Mouse (Mus musculus) right cerebral cortex, adult 18-20 months (tissue): ENCODE measurements at regions not wholly inside any gene's neighbourhood (a gene's known extent, or its start where the extent isn't known, plus 50 kb on each side); places are given as distances from the start of the nearest gene placed in this dataset.

Experiments used
- DNase-seq: peaks from one replicate; pipeline ENCODE4 v3.0.0; 2022; ENCODE audit warnings: mixed read lengths

GRCm38 (mm10) chr1:19754346-19754745, 545.6 kb downstream of the Tfap2b start:
- no peak for DNase-seq

- DNase-seq: no peak
Measured at GRCm38 (mm10) chr1:19757921-19758436, 549.3 kb downstream of the Tfap2b start.

- no peak for DNase-seq
Measured at GRCm38 (mm10) chr1:19766879-19767278, 558.2 kb downstream of the Tfap2b start.

GRCm38 (mm10) chr1:19772266-19772665, 563.6 kb downstream of the Tfap2b start:
- no peak for DNase-seq

GRCm38 (mm10) chr1:19774502-19774901, 565.8 kb downstream of the Tfap2b start:
- DNase-seq: no peak

- no peak for DNase-seq
Measured at GRCm38 (mm10) chr1:19777542-19777941, 568.8 kb downstream of the Tfap2b start.

- DNase-seq: no peak
Measured at GRCm38 (mm10) chr1:19786971-19787370, 578.3 kb downstream of the Tfap2b start.

- no peak for DNase-seq
Measured at GRCm38 (mm10) chr1:19794124-19794523, 585.4 kb downstream of the Tfap2b start.

- DNase-seq: no peak
Measured at GRCm38 (mm10) chr1:19825887-19826286, 617.2 kb downstream of the Tfap2b start.

- DNase-seq: no peak
Measured at GRCm38 (mm10) chr1:19826455-19827366, 618.0 kb downstream of the Tfap2b start.

- DNase-seq: peak; percentile 13
Measured at GRCm38 (mm10) chr1:19849918-19850317, 641.2 kb downstream of the Tfap2b start.

- DNase-seq: no peak
Measured at GRCm38 (mm10) chr1:19857250-19857649, 648.5 kb downstream of the Tfap2b start.

- no peak for DNase-seq
Measured at GRCm38 (mm10) chr1:19868478-19868877, 659.8 kb downstream of the Tfap2b start.

- no peak for DNase-seq
Measured at GRCm38 (mm10) chr1:19881193-19881592, 672.5 kb downstream of the Tfap2b start.

- no peak for DNase-seq
Measured at GRCm38 (mm10) chr1:19899426-19899825, 690.7 kb downstream of the Tfap2b start.

GRCm38 (mm10) chr1:19899889-19900310, 691.2 kb downstream of the Tfap2b start:
- no peak for DNase-seq

- no peak for DNase-seq
Measured at GRCm38 (mm10) chr1:19900983-19901531, 692.3 kb downstream of the Tfap2b start.

- DNase-seq: no peak
Measured at GRCm38 (mm10) chr1:19912194-19912846, 703.6 kb downstream of the Tfap2b start.

GRCm38 (mm10) chr1:19918762-19919161, 699.1 kb downstream of the Pkhd1 start:
- DNase-seq: no peak

GRCm38 (mm10) chr1:19927192-19927591, 690.7 kb downstream of the Pkhd1 start:
- DNase-seq: no peak

- no peak for DNase-seq
Measured at GRCm38 (mm10) chr1:19927736-19928327, 690.0 kb downstream of the Pkhd1 start.

- DNase-seq: no peak
Measured at GRCm38 (mm10) chr1:19951050-19951679, 666.7 kb downstream of the Pkhd1 start.
